Mouse (Mus musculus) heart, postnatal 0 days (tissue): Measurements from ENCODE around the gene Ndc1. TPM values are rescaled to one million over a fixed set of nuclear protein-coding genes. Genes with fewer than 3 reads are reported as not detected.

Source experiments
- ATAC-seq: fragments of 200-750 bp; cut with Nextera tagmentation; 2 replicates; pipeline ENCODE4 v1.8.0; 2017; ENCODE audit warnings: low read depth, moderate number of reproducible peaks, moderate library complexity; ENCODE audit not compliant: insufficient read depth
- DNase-seq: peaks from one replicate; pipeline ENCODE4 v3.0.0-alpha.2; 2016; ENCODE audit warnings: low spot score
- H3K27ac ChIP-seq: fragments of 300-500 bp; sonication (generic); 2 replicates; pipeline ENCODE4 v1.5.1; 2014; ENCODE audit warnings: low read depth, mild to moderate bottlenecking
- H3K27me3 ChIP-seq: fragments of 300-500 bp; sonication (generic); 2 replicates; pipeline ENCODE4 v1.6.1; 2014; ENCODE audit warnings: low read length, mixed read lengths; ENCODE audit not compliant: control insufficient read depth, insufficient read depth
- H3K36me3 ChIP-seq: fragments of 300-500 bp; sonication (generic); replicated peaks from 2 replicates; pipeline ENCODE4 v1.6.1; 2014; ENCODE audit warnings: low read length, mixed read lengths; ENCODE audit not compliant: control insufficient read depth, insufficient read depth
- H3K4me1 ChIP-seq: fragments of 300-500 bp; sonication (generic); 2 replicates; pipeline ENCODE4 v1.6.1; 2014; ENCODE audit warnings: antibody characterized with exemption; ENCODE audit not compliant: control insufficient read depth, insufficient read depth
- H3K4me2 ChIP-seq: fragments of 300-500 bp; sonication (generic); 2 replicates; pipeline ENCODE4 v1.6.1; 2014; ENCODE audit warnings: low read depth, mild to moderate bottlenecking, low read length, moderate library complexity
- H3K4me3 ChIP-seq: fragments of 300-500 bp; sonication (generic); 2 replicates; pipeline ENCODE4 v1.5.1; 2014; ENCODE audit warnings: low read depth, low read length
- H3K9ac ChIP-seq: fragments of 300-500 bp; sonication (generic); replicated peaks from 2 replicates; pipeline ENCODE4 v1.6.1; 2014; ENCODE audit warnings: low read depth, low read length, mixed read lengths
- H3K9me3 ChIP-seq: fragments of 300-500 bp; sonication (generic); replicated peaks from 2 replicates; pipeline ENCODE4 v1.6.1; 2016; ENCODE audit warnings: low read length; ENCODE audit not compliant: control insufficient read depth
- CTCF ChIP-seq: IDR thresholded peaks from 2 replicates; pipeline ENCODE4 v1.5.1; 2016; ENCODE audit warnings: antibody characterized with exemption, control low read depth, low read depth
- EP300 ChIP-seq: IDR thresholded peaks from 2 replicates; pipeline ENCODE4 v1.6.1; 2016; ENCODE audit warnings: antibody characterized with exemption, low read depth
- WGBS: fragments of 180-500 bp; shearing (Covaris S2); extraction: QIAGEN DNeasy Blood & Tissue Kit; methylation state at CpG from one replicate; pipeline ENCODE4 v1.1.7; 2014; 5-methylcytosine and 5-hydroxymethylcytosine counted together
- polyA plus RNA-seq: library from polyadenylated mRNA; unstranded; fragments of >200 nt; fragmentation: Nextera tagmentation; extraction: Ambion mirVana; gene quantifications from 2 replicates; pipeline ENCODE4 v1.2.1, GENCODE M21; 2015
- total RNA-seq: library from RNA; depleted of rRNA; stranded (reverse); fragments of >200 nt; gene quantifications from 2 replicates; pipeline ENCODE4 v1.2.3, GENCODE M21; 2014; ENCODE audit warnings: low replicate concordance

Gene Ndc1
- total and polyA plus RNA-seq, 2 experiments from 2014 or later, result 8.3 to 27.9 TPM

DNA sequence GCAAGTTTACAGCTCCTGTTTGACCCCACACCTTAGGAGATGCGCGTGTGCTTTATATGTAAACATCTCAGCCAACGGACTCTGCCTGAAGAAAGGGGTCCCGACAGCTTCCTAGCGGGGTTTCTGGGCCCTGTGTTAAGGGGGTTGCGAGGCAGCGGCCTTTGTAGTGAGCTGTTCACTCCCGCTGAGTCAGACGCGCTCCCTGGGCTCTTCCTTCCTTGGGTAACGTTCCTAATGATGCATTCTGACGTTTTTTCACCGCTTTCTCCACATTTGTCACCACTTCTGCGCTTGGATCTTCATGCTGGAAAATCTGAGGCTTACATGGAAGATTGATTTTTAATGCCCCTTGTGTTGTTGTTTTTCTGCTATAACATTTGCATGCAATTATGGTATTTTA lies 54.1 kb downstream of the Ndc1 start:
- H3K4me1 ChIP-seq, result no peaks in the 10 kb centered on the region
- TF ChIP-seq EP300 (no peak), CTCF (no peak)
- H3K27me3 ChIP-seq, result 0 out of 2 replicates have a peak, but pooled peaks cover 5% of the 10 kb centered on the region
- H3K9me3 ChIP-seq, result no peaks in the 10 kb centered on the region
- peak overlapping the region; percentile 18 for H3K4me3 ChIP-seq
- no peak for DNase-seq
- no peak for ATAC-seq
- no peak overlapping the region for H3K9ac ChIP-seq
- peak overlapping the region; percentile 48 for H3K4me2 ChIP-seq
- 3% methylated on average over 14 of the region's 14 CpGs for whole genome bisulfite sequencing
- no peak overlapping the region for H3K27ac ChIP-seq
- no peaks in the 10 kb centered on the region; the same call in 1 of the 2 replicates for H3K36me3 ChIP-seq

DNA sequence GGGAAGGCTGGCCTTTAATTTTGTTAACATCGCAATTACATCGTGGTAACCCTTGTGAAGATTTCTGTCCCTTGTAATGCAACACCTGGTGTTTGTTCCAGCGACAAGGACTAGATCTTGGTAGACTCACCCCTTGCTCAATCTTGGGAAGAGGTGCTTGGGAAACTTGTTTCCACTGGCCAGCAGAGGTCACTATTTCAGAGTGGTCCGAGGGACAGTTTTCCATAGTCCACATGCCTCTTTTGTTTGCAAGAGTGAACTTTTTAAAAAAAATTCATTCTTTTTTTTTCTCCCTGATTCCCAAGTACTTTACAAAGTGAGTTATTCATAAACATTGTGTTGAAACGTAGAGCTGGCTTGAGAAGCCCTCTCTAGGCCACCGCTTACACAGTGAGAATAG lies 54.6 kb downstream of the Ndc1 start:
- H3K4me1 ChIP-seq, result no peaks in the 10 kb centered on the region
- WGBS, result 24% methylated on average over 6 of the region's 6 CpGs
- H3K4me2 ChIP-seq, result no peak overlapping the region
- no peak overlapping the region for H3K9ac ChIP-seq
- no peaks in the 10 kb centered on the region for H3K9me3 ChIP-seq
- H3K4me3 ChIP-seq, result no peak overlapping the region
- ATAC-seq (no peak), DNase-seq (peak; percentile 37)
- TF ChIP-seq EP300 (no peak), CTCF (peak; percentile 70)
- H3K36me3 ChIP-seq, result no peaks in the 10 kb centered on the region; the same call in 1 of the 2 replicates
- H3K27me3 ChIP-seq, result 0 out of 2 replicates have a peak, but pooled peaks cover 5% of the 10 kb centered on the region
- H3K27ac ChIP-seq, result no peak overlapping the region

DNA sequence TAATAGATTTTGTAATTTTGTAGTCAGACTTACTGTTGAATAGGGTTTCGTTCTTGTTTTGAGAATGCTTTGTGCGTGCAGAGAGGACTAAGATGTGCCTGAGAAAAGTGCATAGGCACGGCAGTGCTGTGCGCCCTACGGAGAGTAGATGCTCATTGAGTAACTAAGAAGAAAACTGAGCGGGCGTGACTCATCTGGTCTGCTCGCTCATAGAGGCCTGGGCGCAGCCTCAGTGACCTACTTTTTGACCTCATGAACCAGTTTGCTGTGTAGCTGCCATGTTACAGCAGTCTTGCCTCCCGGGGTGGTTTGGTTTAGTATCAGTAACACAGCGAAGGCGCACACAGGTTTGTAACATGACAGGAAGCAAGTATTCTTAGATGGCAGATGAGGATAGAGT lies 58.0 kb downstream of the Ndc1 start:
- H3K4me1 ChIP-seq, result no peaks in the 10 kb centered on the region
- DNase-seq (no peak), ATAC-seq (no peak)
- H3K9me3 ChIP-seq, result no peaks in the 10 kb centered on the region
- H3K4me3 ChIP-seq, result no peak overlapping the region
- no peak overlapping the region for H3K4me2 ChIP-seq
- no peak overlapping the region for H3K9ac ChIP-seq
- H3K27me3 ChIP-seq, result 0 out of 2 replicates have a peak, but pooled peaks cover 17% of the 10 kb centered on the region
- 94% methylated on average over 12 of the region's 12 CpGs for WGBS
- TF ChIP-seq EP300 (no peak), CTCF (no peak)
- H3K27ac ChIP-seq, result no peak overlapping the region
- no peaks in the 10 kb centered on the region for H3K36me3 ChIP-seq

DNA sequence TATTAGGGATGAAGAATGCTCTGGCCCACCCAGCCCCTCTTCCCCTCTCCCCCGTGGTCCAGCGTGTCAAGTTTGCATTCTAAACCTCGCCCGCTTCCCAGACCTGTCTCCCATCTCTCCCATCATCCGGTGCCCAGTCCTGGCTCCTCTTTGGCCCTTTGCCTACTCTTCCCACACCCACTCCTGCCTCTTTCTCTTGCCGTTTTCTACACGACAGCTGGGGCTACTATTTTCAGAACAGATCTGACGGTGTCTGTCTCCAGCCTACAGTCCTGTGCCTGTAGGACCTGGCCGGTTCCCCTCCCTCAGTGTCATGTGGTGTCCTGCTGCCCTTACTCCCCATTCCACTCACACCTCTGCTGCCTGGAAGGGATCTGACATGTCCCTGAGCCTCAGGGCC lies 59.0 kb downstream of the Ndc1 start:
- Histone ChIP-seq H3K27me3 (0 out of 2 replicates have a peak, but pooled peaks cover 11% of the 10 kb centered on the region), H3K27ac (no peak overlapping the region), H3K4me2 (no peak overlapping the region), H3K9me3 (no peaks in the 10 kb centered on the region), H3K9ac (no peak overlapping the region), H3K4me3 (no peak overlapping the region), H3K36me3 (no peaks in the 10 kb centered on the region), H3K4me1 (no peaks in the 10 kb centered on the region)
- TF ChIP-seq CTCF, result no peak
- DNase-seq, result no peak
- WGBS, result 45% methylated on average over 9 of the region's 9 CpGs
- no peak for ATAC-seq

- Histone ChIP-seq H3K27ac (no peak overlapping the region), H3K4me1 (peaks cover 8% of the 10 kb centered on the region; the same call in 1 of the 2 replicates), H3K4me2 (no peak overlapping the region), H3K9me3 (no peaks in the 10 kb centered on the region), H3K36me3 (no peaks in the 10 kb centered on the region), H3K27me3 (peaks cover 65% of the 10 kb centered on the region), H3K4me3 (no peak overlapping the region), H3K9ac (no peak overlapping the region)
- ATAC-seq (no peak), DNase-seq (no peak)
- TF ChIP-seq CTCF (no peak), EP300 (no peak)
- WGBS, result 93% methylated on average over 5 of the region's 5 CpGs
Measured at GRCm38 (mm10) chr4:107432717-107433116, 65.1 kb downstream of the Ndc1 start.

DNA sequence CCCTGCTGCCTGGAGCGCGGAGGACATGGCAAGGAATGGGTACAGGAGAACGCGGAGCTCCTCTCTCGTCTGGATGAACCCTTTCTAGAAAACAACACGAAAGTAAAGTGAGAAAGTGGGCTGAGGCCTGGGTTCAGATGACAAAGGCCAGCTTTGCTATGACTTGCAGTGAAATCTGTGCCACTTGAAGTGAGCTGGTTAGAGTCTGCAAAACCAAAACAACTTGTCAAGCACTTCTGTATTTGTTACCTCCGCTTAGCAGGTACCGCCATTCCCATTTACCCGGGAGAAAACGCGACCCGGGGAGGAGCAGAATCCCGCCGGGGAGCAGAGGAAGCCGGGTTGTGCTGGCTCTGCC lies 66.4 kb downstream of the Ndc1 start:
- TF ChIP-seq EP300, result no peak
- no peak for TF ChIP-seq CTCF
- peak overlapping the region; percentile 99 for H3K4me2 ChIP-seq
- WGBS, result 11% methylated on average over 15 of the region's 15 CpGs
- H3K27ac ChIP-seq, result no peak overlapping the region
- no peak overlapping the region for H3K9ac ChIP-seq
- peaks cover 71% of the 10 kb centered on the region for H3K27me3 ChIP-seq
- H3K4me3 ChIP-seq, result peak overlapping the region; percentile 61
- no peaks in the 10 kb centered on the region for H3K9me3 ChIP-seq
- DNase-seq (no peak), ATAC-seq (no peak)
- peaks cover 8% of the 10 kb centered on the region; the same call in 1 of the 2 replicates for H3K4me1 ChIP-seq
- no peaks in the 10 kb centered on the region for H3K36me3 ChIP-seq
